8 mouse cellular contexts compared by ENCODE assay signal in the genomic region with DNA sequence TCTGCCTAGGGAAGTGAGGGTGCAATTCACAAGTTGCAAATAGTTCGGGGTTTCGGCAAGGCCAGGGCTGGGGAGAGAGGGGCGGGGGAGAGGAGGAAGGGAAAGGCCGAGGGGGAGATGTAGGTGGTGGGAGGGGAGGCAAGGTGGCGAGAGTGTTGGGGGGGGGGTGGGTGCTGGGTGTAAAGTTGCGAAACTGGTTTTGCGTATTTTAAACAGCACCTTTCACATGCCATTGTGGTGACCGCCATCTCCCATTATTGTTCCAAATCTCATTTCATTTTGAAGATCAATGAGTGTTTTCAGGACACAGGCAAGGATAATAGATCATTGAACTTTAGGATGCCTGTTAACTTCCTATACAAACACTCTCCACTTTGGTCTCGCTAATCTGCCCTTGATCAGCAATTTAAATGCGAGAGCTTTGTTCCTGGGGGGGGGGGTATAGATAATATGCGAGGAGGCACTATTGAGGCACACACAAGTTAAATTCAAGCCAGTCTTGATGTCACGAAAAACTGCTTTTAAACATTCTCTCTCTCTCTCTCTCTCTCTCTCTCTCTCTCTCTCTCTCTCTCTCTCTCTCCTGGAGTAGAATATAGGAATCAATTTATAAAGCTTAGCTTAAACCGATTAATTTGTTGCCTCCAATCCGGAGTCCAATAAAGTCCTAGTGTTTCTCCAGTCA. TPM values are rescaled to one million over a fixed set of nuclear protein-coding genes. Genes with fewer than 3 reads are reported as not detected.
A peak's percentile ranks its signal among the peaks of the same experiment; 100 is the strongest.
DNase-seq lines count a peak whose midpoint lies in the region; ATAC-seq and TF ChIP-seq lines count a peak whose summit lies in the region.

No protein-coding gene starts in this region.

- peaks cover 8% of the 10 kb centered on the region for H3K36me3 ChIP-seq in heart, embryonic 12.5 days
- H3K36me3 ChIP-seq in G1E (replicated peaks), result peaks cover 9% of the 10 kb centered on the region
- no peaks in the 10 kb centered on the region for H3K36me3 ChIP-seq in hindbrain, embryonic 12.5 days
- H3K36me3 ChIP-seq in midbrain, embryonic 13.5 days, result no peaks in the 10 kb centered on the region

- H3K4me2 ChIP-seq in heart, embryonic 12.5 days, result peak overlapping the region; percentile 95
- H3K4me2 ChIP-seq in hindbrain, embryonic 12.5 days (replicated peaks), result peak overlapping the region; percentile 92
- H3K4me2 ChIP-seq in midbrain, embryonic 13.5 days (replicated peaks), result peak overlapping the region; percentile 94

- H3K9me3 ChIP-seq in heart, embryonic 12.5 days (replicated peaks), result no peaks in the 10 kb centered on the region
- no peaks in the 10 kb centered on the region for H3K9me3 ChIP-seq in G1E (replicated peaks)
- H3K9me3 ChIP-seq in hindbrain, embryonic 12.5 days (replicated peaks), result no peaks in the 10 kb centered on the region
- no peaks in the 10 kb centered on the region for H3K9me3 ChIP-seq in midbrain, embryonic 13.5 days

- TF ChIP-seq CTCF in G1E (IDR thresholded peaks at IDR 0.05; ENCODE audit: low read depth, low read length), result no peak

- WGBS in heart, embryonic 12.5 days, result 1% methylated on average over 14 of the region's 14 CpGs
- WGBS in hindbrain, embryonic 12.5 days, result under 1% methylated on average over 14 of the region's 14 CpGs
- WGBS in midbrain, embryonic 13.5 days, result under 1% methylated on average over 14 of the region's 14 CpGs

- peak overlapping the region; percentile 98 for H3K4me3 ChIP-seq in heart, embryonic 12.5 days
- peak overlapping the region; percentile 80 for H3K4me3 ChIP-seq in G1E (ENCODE audit: low read depth, low read length)
- H3K4me3 ChIP-seq in hindbrain, embryonic 12.5 days, result peak overlapping the region; percentile 85
- H3K4me3 ChIP-seq in midbrain, embryonic 13.5 days (replicated peaks), result peak overlapping the region; percentile 71

- peaks cover 32% of the 10 kb centered on the region for H3K4me1 ChIP-seq in heart, embryonic 12.5 days (replicated peaks)
- peaks cover 48% of the 10 kb centered on the region for H3K4me1 ChIP-seq in G1E (ENCODE audit: insufficient read depth, low read depth, low read length)
- H3K4me1 ChIP-seq in hindbrain, embryonic 12.5 days, result peaks cover 33% of the 10 kb centered on the region
- peaks cover 58% of the 10 kb centered on the region for H3K4me1 ChIP-seq in midbrain, embryonic 13.5 days (replicated peaks)

- no peaks in the 10 kb centered on the region for H3K27me3 ChIP-seq in heart, embryonic 12.5 days (replicated peaks)
- H3K27me3 ChIP-seq in G1E (ENCODE audit: insufficient read depth, low read length), result no peaks in the 10 kb centered on the region
- H3K27me3 ChIP-seq in hindbrain, embryonic 12.5 days, result no peaks in the 10 kb centered on the region
- peaks cover 11% of the 10 kb centered on the region; the same call in 1 of the 2 replicates for H3K27me3 ChIP-seq in midbrain, embryonic 13.5 days

- DNase-seq in heart, adult 8-10 months (ENCODE audit: low spot score), result no peak
- DNase-seq in G1E (ENCODE audit: low spot score), result no peak
- no peak for DNase-seq in cerebellum, adult 8-10 months
- no peak for DNase-seq in layer of hippocampus, adult 18-20 months (ENCODE audit: low spot score in 2 of 2)
- no peak for DNase-seq in adrenal gland, postnatal 10 days

- peak overlapping the region; percentile 96 for H3K27ac ChIP-seq in heart, embryonic 12.5 days (ENCODE audit: poor library complexity, severe bottlenecking)
- H3K27ac ChIP-seq in hindbrain, embryonic 12.5 days, result peak overlapping the region; percentile 100
- H3K27ac ChIP-seq in midbrain, embryonic 13.5 days, result peak overlapping the region; percentile 77

- no peak for ATAC-seq in heart, embryonic 12.5 days (ENCODE audit: insufficient number of reproducible peaks, low FRiP score)
- no peak for ATAC-seq in G1E (ENCODE audit: extremely low read depth, insufficient number of reproducible peaks, low FRiP score, poor library complexity, severe bottlenecking)
- ATAC-seq in hindbrain, embryonic 12.5 days (ENCODE audit: low FRiP score), result no peak
- ATAC-seq in midbrain, embryonic 13.5 days, result no peak

- H3K9ac ChIP-seq in heart, embryonic 12.5 days, result peak overlapping the region; percentile 86
- peak overlapping the region; percentile 98 for H3K9ac ChIP-seq in hindbrain, embryonic 12.5 days
- H3K9ac ChIP-seq in midbrain, embryonic 13.5 days (replicated peaks), result peak overlapping the region; percentile 92

RNA-seq across cellular contexts. Expression of gene Lmo4, which starts 2.3 kb away (rescaled TPM):
- 44.9 and 45.9 TPM in 2 replicates for polyA plus RNA-seq in heart, embryonic 12.5 days (2016; fragmentation: Nextera tagmentation; extraction: Ambion mirVana)
- 10 to 100 TPM; 25.9 to 33.7 (median 29.7) TPM for total RNA-seq in heart, adult 8-10 months (2022)
- total RNA-seq in G1E (2014; fragmentation: Nextera tagmentation) (161 and 201 TPM in 2 replicates), G1E (2017) (37.3 and 45.0 TPM in 2 replicates)
- 48.1 and 54.2 TPM in 2 replicates for polyA plus RNA-seq in G1E (2012)
- 62.0 and 64.7 TPM in 2 replicates for polyA plus RNA-seq in hindbrain, embryonic 12.5 days (2016; fragmentation: Nextera tagmentation; extraction: Ambion mirVana)
- 55.3 and 60.6 TPM in 2 replicates for polyA plus RNA-seq in midbrain, embryonic 13.5 days (2015; fragmentation: Nextera tagmentation; extraction: Ambion mirVana)
- 100 to 1,000 TPM; 224 to 225 TPM for total RNA-seq in layer of hippocampus, adult 18-20 months (2021)
- 10 to 100 TPM; 63.1 to 65.6 TPM for total RNA-seq in adrenal gland, postnatal 10 days (2021)
